Mouse (Mus musculus) forebrain, embryonic 16.5 days (tissue): ENCODE measurements around the gene Armcx1. TPM values are rescaled to one million over a fixed set of nuclear protein-coding genes. Genes with fewer than 3 reads are reported as not detected.
"Not testable (repeated sequence)": the region's sequence is repeated elsewhere in the genome, so short reads cannot be mapped to it uniquely, and the experiment has no call there.

Experiments used
- ATAC-seq: fragments of 200-750 bp; cut with Nextera tagmentation; 2 replicates; pipeline ENCODE4 v1.8.0; 2017; ENCODE audit warnings: mild to moderate bottlenecking, moderate library complexity
- H3K27ac ChIP-seq: fragments of 300-500 bp; sonication (generic); 2 replicates; pipeline ENCODE4 v1.5.1; 2014; ENCODE audit warnings: low read length, control low read depth
- H3K27me3 ChIP-seq: fragments of 300-500 bp; sonication (generic); replicated peaks from 2 replicates; pipeline ENCODE4 v1.6.1; 2014; ENCODE audit warnings: low read length; ENCODE audit not compliant: control insufficient read depth, insufficient read depth
- H3K36me3 ChIP-seq: fragments of 300-500 bp; sonication (generic); 2 replicates; pipeline ENCODE4 v1.6.1; 2014; ENCODE audit not compliant: control insufficient read depth, insufficient read depth
- H3K4me1 ChIP-seq: fragments of 300-500 bp; sonication (generic); replicated peaks from 2 replicates; pipeline ENCODE4 v1.6.1; 2014; ENCODE audit warnings: low read length; ENCODE audit not compliant: control insufficient read depth, insufficient read depth
- H3K4me2 ChIP-seq: fragments of 300-500 bp; sonication (generic); 2 replicates; pipeline ENCODE4 v1.6.1; 2014; ENCODE audit warnings: mild to moderate bottlenecking, low read length, control low read depth
- H3K4me3 ChIP-seq: fragments of 300-500 bp; sonication (generic); replicated peaks from 2 replicates; pipeline ENCODE4 v1.5.1; 2014; ENCODE audit warnings: mild to moderate bottlenecking, low read length, control low read depth
- H3K9ac ChIP-seq: fragments of 300-500 bp; sonication (generic); replicated peaks from 2 replicates; pipeline ENCODE4 v1.6.1; 2014; ENCODE audit warnings: low read depth, low read length, control low read depth
- H3K9me3 ChIP-seq: fragments of 300-500 bp; sonication (generic); 2 replicates; pipeline ENCODE4 v1.6.1; 2016; ENCODE audit warnings: low read length; ENCODE audit not compliant: control insufficient read depth
- WGBS: fragments of 180-500 bp; shearing (Covaris S2); extraction: QIAGEN DNeasy Blood & Tissue Kit; methylation state at CpG from one replicate; pipeline ENCODE4 v1.1.7; 2014; 5-methylcytosine and 5-hydroxymethylcytosine counted together
- polyA plus RNA-seq: library from polyadenylated mRNA; unstranded; fragments of >200 nt; fragmentation: Nextera tagmentation; extraction: Ambion mirVana; gene quantifications from 2 replicates; pipeline ENCODE4 v1.2.1, GENCODE M21; 2015

The Armcx1 gene
- polyA plus RNA-seq, 1 experiment from 2014 or later, result 83.3 TPM

- Histone ChIP-seq H3K4me3 (no peak overlapping the region), H3K27me3 (no peaks in the 10 kb centered on the region), H3K4me1 (peaks cover 7% of the 10 kb centered on the region; the same call in 1 of the 2 replicates), H3K9me3 (no peaks in the 10 kb centered on the region), H3K36me3 (no peaks in the 10 kb centered on the region; the same call in 1 of the 2 replicates), H3K27ac (no peak overlapping the region), H3K9ac (no peak overlapping the region), H3K4me2 (no peak overlapping the region)
- WGBS, result 40% methylated on average over 3 of the region's 3 CpGs
- no peak for ATAC-seq
These were observed 900 bp upstream of the Armcx1 start for GRCm38 (mm10) chrX:134716863-134717262.

- Histone ChIP-seq H3K9me3 (no peaks in the 10 kb centered on the region), H3K36me3 (no peaks in the 10 kb centered on the region; the same call in 1 of the 2 replicates), H3K27ac (peak overlapping the region; percentile 96), H3K4me2 (peak overlapping the region; percentile 59), H3K4me1 (peaks cover 7% of the 10 kb centered on the region; the same call in 1 of the 2 replicates), H3K27me3 (no peaks in the 10 kb centered on the region), H3K4me3 (peak overlapping the region; percentile 58), H3K9ac (peak overlapping the region; percentile 73)
- ATAC-seq, result peak; percentile 82
- WGBS, result 24% methylated on average over 14 of the region's 14 CpGs
These were observed 761 bp downstream of the Armcx1 start for GRCm38 (mm10) chrX:134718524-134718923.

DNA sequence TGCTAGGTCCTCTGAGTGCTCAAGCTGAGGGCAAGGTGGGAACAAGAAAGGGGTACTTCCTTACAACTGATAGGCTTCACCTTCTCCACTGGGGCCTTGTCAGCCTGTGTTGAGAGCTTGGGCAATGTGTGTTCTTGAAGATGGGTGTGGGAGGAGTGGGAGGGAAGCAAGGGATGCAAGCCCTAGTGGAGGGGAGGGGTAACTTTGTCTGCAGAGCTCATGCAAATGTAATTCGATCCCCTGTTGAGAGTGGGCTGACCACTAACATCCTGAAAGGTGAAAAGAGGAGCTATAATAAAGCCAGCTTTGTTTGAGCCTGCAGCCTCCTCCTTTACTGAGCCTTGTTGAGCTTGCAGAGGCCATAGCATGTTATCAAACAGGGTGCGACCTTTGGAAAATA lies 6.0 kb downstream of the Armcx1 start:
- not testable (repeated sequence) for H3K4me1 ChIP-seq, ATAC-seq
- 22% methylated on average over 2 of the region's 2 CpGs for WGBS

GRCm38 (mm10) chrX:134729778-134730177 lies 12.0 kb downstream of the Armcx1 start:
- Histone ChIP-seq H3K4me3 (no peak overlapping the region), H3K9ac (no peak overlapping the region), H3K27ac (no peak overlapping the region), H3K9me3 (no peaks in the 10 kb centered on the region), H3K4me1 (no peaks in the 10 kb centered on the region), H3K4me2 (no peak overlapping the region), H3K36me3 (no peaks in the 10 kb centered on the region), H3K27me3 (no peaks in the 10 kb centered on the region; the same call in 1 of the 2 replicates)
- ATAC-seq, result no peak
- 36% methylated on average over 4 of the region's 4 CpGs for WGBS

More for the DNA sequence above, 6.0 kb downstream of the Armcx1 start:
- not testable (repeated sequence) for H3K27ac ChIP-seq, H3K9me3 ChIP-seq, H3K36me3 ChIP-seq, H3K4me3 ChIP-seq, H3K27me3 ChIP-seq, H3K4me2 ChIP-seq, H3K9ac ChIP-seq

- Histone ChIP-seq H3K36me3 (no peaks in the 10 kb centered on the region), H3K4me1 (no peaks in the 10 kb centered on the region), H3K27me3 (no peaks in the 10 kb centered on the region), H3K4me2 (no peak overlapping the region), H3K27ac (no peak overlapping the region), H3K9ac (no peak overlapping the region), H3K9me3 (no peaks in the 10 kb centered on the region), H3K4me3 (no peak overlapping the region)
- 100% methylated on average over 1 of the region's 1 CpGs for WGBS
- ATAC-seq, result no peak
These were observed 20.0 kb downstream of the Armcx1 start for GRCm38 (mm10) chrX:134737796-134738195.

GRCm38 (mm10) chrX:134739160-134739559 lies 21.4 kb downstream of the Armcx1 start:
- WGBS, result 66% methylated on average over 4 of the region's 4 CpGs
- no peak for ATAC-seq
- Histone ChIP-seq H3K4me3 (no peak overlapping the region), H3K9ac (no peak overlapping the region), H3K27me3 (no peaks in the 10 kb centered on the region), H3K4me2 (no peak overlapping the region), H3K9me3 (no peaks in the 10 kb centered on the region), H3K27ac (no peak overlapping the region), H3K4me1 (no peaks in the 10 kb centered on the region), H3K36me3 (no peaks in the 10 kb centered on the region)

DNA sequence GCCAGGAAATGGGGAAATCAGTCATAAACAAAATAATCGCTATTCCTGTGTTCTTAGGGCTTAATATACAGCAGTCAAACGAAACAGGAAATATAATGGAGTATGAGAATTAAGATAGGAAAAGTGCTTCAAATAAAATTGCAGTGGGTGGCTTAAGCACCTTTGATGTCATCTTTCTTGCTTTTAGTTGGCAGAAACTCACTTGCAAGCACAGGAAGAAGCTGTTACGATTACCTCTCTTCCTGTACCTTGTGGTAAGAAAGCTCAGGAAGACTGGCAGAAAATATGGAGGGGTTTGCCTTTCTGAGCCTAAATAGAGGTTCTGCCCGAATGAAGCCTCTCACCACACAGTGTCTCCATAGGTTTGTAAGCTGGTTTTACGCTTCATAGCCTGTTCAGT lies 24.1 kb downstream of the Armcx1 start:
- Histone ChIP-seq H3K9me3 (no peaks in the 10 kb centered on the region), H3K27ac (no peak overlapping the region), H3K4me2 (no peak overlapping the region), H3K4me3 (no peak overlapping the region), H3K9ac (no peak overlapping the region), H3K4me1 (no peaks in the 10 kb centered on the region), H3K36me3 (no peaks in the 10 kb centered on the region), H3K27me3 (no peaks in the 10 kb centered on the region)
- ATAC-seq, result no peak
- WGBS, result 83% methylated on average over 5 of the region's 5 CpGs

DNA sequence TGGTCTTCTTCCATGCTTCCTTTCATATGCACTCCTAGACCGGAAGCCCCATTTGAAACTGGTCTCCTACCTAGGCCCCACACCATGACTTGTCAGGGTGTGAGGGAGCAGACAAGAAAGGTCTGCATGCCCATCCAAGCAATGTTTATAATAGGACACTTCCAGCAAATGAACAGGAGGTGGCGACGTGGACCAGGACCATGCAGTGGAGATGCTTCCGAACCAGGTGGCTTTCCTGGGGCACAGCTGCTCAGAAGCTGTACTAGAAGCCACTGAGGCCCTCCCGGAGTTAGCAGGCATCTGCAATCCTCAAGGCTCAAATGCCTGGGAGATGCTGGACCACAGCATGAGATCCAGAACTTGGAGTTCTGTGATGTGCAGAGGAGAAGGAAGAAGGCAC lies 28.7 kb downstream of the Armcx1 start:
- Histone ChIP-seq H3K9me3 (no peaks in the 10 kb centered on the region), H3K4me1 (peaks cover 6% of the 10 kb centered on the region), H3K36me3 (no peaks in the 10 kb centered on the region), H3K4me2 (no peak overlapping the region), H3K9ac (no peak overlapping the region), H3K27ac (no peak overlapping the region), H3K27me3 (no peaks in the 10 kb centered on the region), H3K4me3 (no peak overlapping the region)
- 39% methylated on average over 5 of the region's 5 CpGs for WGBS
- ATAC-seq, result peak; percentile 18; the same call in 1 of the 2 replicates

GRCm38 (mm10) chrX:134750764-134751592 lies 33.2 kb downstream of the Armcx1 start, which contains the start of gene Armcx6:
Armcx6 (minus strand) TSS chrX:134751417.
- peak within 1 kb of the TSS; percentile 65 for H3K9ac ChIP-seq
- H3K4me1 ChIP-seq, result peaks cover 6% of the 10 kb centered on the region
- peak within 1 kb of the TSS; percentile 60 for H3K4me2 ChIP-seq
- peak within 1 kb of the TSS; percentile 64 for H3K4me3 ChIP-seq
- ATAC-seq, result peak; percentile 96
- H3K27me3 ChIP-seq, result 0 out of 2 replicates have a peak, but pooled peaks cover 2% of the 10 kb centered on the region
- no peaks in the 10 kb centered on the region for H3K9me3 ChIP-seq
- 17% methylated on average over 35 of the region's 36 CpGs for WGBS
- peak within 1 kb of the TSS; percentile 31; the same call in 1 of the 2 replicates for H3K27ac ChIP-seq
- H3K36me3 ChIP-seq, result no peaks in the 10 kb centered on the region
